Mouse (Mus musculus) granulocyte monocyte progenitor cell, adult 5-6 weeks (primary cell): ENCODE measurements around the gene Uri1. TPM values are rescaled to one million over a fixed set of nuclear protein-coding genes. Genes with fewer than 3 reads are reported as not detected.

Experiments
- ATAC-seq: replicated peaks from 2 replicates; pipeline ENCODE4 v1.8.0; 2016; ENCODE audit warnings: mild to moderate bottlenecking, moderate TSS enrichment, inconsistent platforms; ENCODE audit not compliant: poor library complexity, severe bottlenecking
- total RNA-seq, 2 experiments: library from RNA; stranded (forward) in 1 of 2; stranded (reverse) in 1 of 2; fragments of 200-712, 200-1000 nt in 1 of 2; fragments of >200 nt in 1 of 2; fragmentation: Nextera tagmentation in 1 of 2; gene quantifications; 2 replicates each; pipeline ENCODE4 v1.2.3; 2014 to 2017

Gene Uri1
- total RNA-seq (2014; fragmentation: Nextera tagmentation) (53.2 and 70.9 TPM in 2 replicates), total RNA-seq (2017) (61.3 and 64.5 TPM in 2 replicates)

GRCm38 (mm10) chr7:38023451-38023850 is at the start of gene Uri1:
Gene Uri1 (minus strand): TSS chr7:38023551.
- no peak for ATAC-seq

GRCm38 (mm10) chr7:38071065-38071464 is 47.7 kb upstream of the Uri1 start:
- ATAC-seq: no peak

GRCm38 (mm10) chr7:38070663-38071062 is 47.3 kb upstream of the Uri1 start:
- ATAC-seq: 0 out of 2 replicates have a peak, but pooled peaks have one; percentile 7

- peak; percentile 75 for ATAC-seq
Observed at GRCm38 (mm10) chr7:38064431-38064830, 41.1 kb upstream of the Uri1 start.

- peak; percentile 90 for ATAC-seq
Observed at GRCm38 (mm10) chr7:38061060-38061970, 38.0 kb upstream of the Uri1 start.

- no peak for ATAC-seq
Observed at GRCm38 (mm10) chr7:38059636-38060330, 36.4 kb upstream of the Uri1 start.

GRCm38 (mm10) chr7:38059096-38059495 is 35.7 kb upstream of the Uri1 start:
- no peak for ATAC-seq

GRCm38 (mm10) chr7:38055996-38056395 is 32.6 kb upstream of the Uri1 start:
- ATAC-seq: no peak

- ATAC-seq: no peak
Observed at GRCm38 (mm10) chr7:38054246-38054645, 30.9 kb upstream of the Uri1 start.

- ATAC-seq: no peak
Observed at GRCm38 (mm10) chr7:38047229-38047628, 23.9 kb upstream of the Uri1 start.

GRCm38 (mm10) chr7:38041244-38041643 is 17.9 kb upstream of the Uri1 start:
- no peak for ATAC-seq

GRCm38 (mm10) chr7:38037586-38037985 is 14.2 kb upstream of the Uri1 start:
- ATAC-seq: no peak

GRCm38 (mm10) chr7:38031183-38031582 is 7.8 kb upstream of the Uri1 start:
- no peak for ATAC-seq

GRCm38 (mm10) chr7:38030606-38031005 is 7.3 kb upstream of the Uri1 start:
- no peak for ATAC-seq

GRCm38 (mm10) chr7:38029986-38030385 is 6.6 kb upstream of the Uri1 start:
- ATAC-seq: no peak

- no peak for ATAC-seq
Observed at GRCm38 (mm10) chr7:38029083-38029482, 5.7 kb upstream of the Uri1 start.

- ATAC-seq: no peak
Observed at GRCm38 (mm10) chr7:38027940-38028600, 4.7 kb upstream of the Uri1 start.

- ATAC-seq: peak; percentile 52
Observed at GRCm38 (mm10) chr7:38024839-38025238, 1.5 kb upstream of the Uri1 start.

GRCm38 (mm10) chr7:38019770-38020169 is 3.6 kb downstream of the Uri1 start:
- no peak for ATAC-seq

- ATAC-seq: peak; percentile 85
Observed at GRCm38 (mm10) chr7:38019369-38019749, 4.0 kb downstream of the Uri1 start.
